Mouse (Mus musculus): ENCODE measurements around the gene Gm20388. TPM values are rescaled to one million over a fixed set of nuclear protein-coding genes. Genes with fewer than 3 reads are reported as not detected.

Gene Gm20388
- polyA plus RNA-seq, 1 experiment: not detected

- 0 out of 2 replicates have a peak, but pooled peaks cover 4% of the 10 kb centered on the region for H3K4me1 ChIP-seq (ENCODE audit: control insufficient read depth, insufficient read depth, low read length)
- H3K4me3 ChIP-seq (ENCODE audit: insufficient read depth, low read depth, low read length): no peak overlapping the region
- TF ChIP-seq CTCF (IDR thresholded peaks at IDR 0.05; ENCODE audit: insufficient read depth, low read depth, low read length) (no peak), POLR2A (IDR thresholded peaks at IDR 0.05; ENCODE audit: insufficient read depth, low read depth, low read length) (no peak)
- 78% methylated on average over 9 of the region's 9 CpGs for WGBS
- no peak overlapping the region for H3K27ac ChIP-seq (ENCODE audit: insufficient read depth, low read depth, low read length)
Observed at GRCm38 (mm10) chr8:120995424-120995823, 1084.8 kb downstream of the Gm20388 start.

DNA sequence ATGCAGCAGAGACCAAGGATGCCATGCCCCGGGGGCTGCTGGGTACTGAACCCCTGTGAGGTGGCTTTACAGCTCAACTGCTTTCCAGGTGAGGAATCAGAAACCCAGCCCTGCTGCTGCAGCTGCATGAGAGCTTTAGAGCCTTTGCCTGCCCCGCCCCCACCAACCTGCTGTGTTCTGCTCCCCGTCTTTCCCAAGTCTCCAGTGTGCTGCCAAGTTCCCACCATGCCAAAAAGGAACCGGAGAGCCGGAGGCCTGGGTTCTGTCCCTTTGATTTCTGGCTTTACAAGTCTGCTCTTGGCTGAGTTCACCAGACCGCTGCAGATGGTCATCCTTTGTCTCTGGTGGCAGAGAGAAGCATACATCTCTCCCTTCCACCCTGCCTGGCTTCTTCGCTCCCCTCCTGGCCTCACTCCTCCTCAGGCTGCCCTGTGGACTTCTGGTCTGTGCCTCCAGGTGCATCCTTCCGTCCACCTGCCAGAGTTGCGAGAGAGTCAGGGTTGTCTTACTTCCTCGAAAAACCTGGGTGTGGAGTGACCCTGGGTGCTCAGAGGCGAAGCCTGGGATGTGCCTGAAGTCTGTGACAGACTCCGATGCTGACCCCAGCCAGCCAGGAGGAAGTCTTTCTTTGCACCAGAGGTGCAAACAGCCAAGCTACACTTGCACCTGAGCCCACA, 1086.4 kb downstream of the Gm20388 start:
- WGBS: 69% methylated on average over 12 of the region's 12 CpGs
- 0 out of 2 replicates have a peak, but pooled peaks cover 5% of the 10 kb centered on the region for H3K4me1 ChIP-seq (ENCODE audit: control insufficient read depth, insufficient read depth, low read length)
- H3K4me3 ChIP-seq (ENCODE audit: insufficient read depth, low read depth, low read length): no peak overlapping the region
- TF ChIP-seq CTCF (IDR thresholded peaks at IDR 0.05; ENCODE audit: insufficient read depth, low read depth, low read length) (no peak), POLR2A (IDR thresholded peaks at IDR 0.05; ENCODE audit: insufficient read depth, low read depth, low read length) (no peak)
- no peak overlapping the region for H3K27ac ChIP-seq (ENCODE audit: insufficient read depth, low read depth, low read length)

DNA sequence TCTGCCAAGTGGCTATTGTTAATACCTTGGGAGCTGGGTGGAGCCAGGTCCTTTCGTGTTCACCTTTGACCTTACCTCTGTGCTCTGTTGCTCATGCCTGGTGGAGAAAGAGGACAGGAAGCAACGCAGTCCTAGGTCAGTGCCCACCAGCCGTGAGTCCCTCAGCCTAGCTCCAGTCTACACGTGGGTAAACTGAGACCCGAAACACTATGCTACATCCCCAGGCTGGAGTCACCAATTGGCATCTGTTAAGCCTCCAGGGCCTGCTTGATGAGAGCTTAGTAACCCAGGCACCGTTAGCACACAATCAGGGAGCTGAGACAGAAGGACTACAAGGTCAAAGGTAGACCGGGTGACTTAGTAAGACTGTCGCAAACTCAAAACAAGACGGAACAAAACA, 1087.3 kb downstream of the Gm20388 start:
- Histone ChIP-seq H3K4me3 (ENCODE audit: insufficient read depth, low read depth, low read length) (no peak overlapping the region), H3K4me1 (ENCODE audit: control insufficient read depth, insufficient read depth, low read length) (peaks cover 10% of the 10 kb centered on the region), H3K27ac (ENCODE audit: insufficient read depth, low read depth, low read length) (no peak overlapping the region)
- TF ChIP-seq POLR2A (IDR thresholded peaks at IDR 0.05; ENCODE audit: insufficient read depth, low read depth, low read length): no peak
- no peak for TF ChIP-seq CTCF (IDR thresholded peaks at IDR 0.05; ENCODE audit: insufficient read depth, low read depth, low read length)
- WGBS: 90% methylated on average over 9 of the region's 9 CpGs

GRCm38 (mm10) chr8:120998966-120999365, 1088.3 kb downstream of the Gm20388 start:
- WGBS: 92% methylated on average over 14 of the region's 14 CpGs
- TF ChIP-seq CTCF (IDR thresholded peaks at IDR 0.05; ENCODE audit: insufficient read depth, low read depth, low read length) (no peak), POLR2A (IDR thresholded peaks at IDR 0.05; ENCODE audit: insufficient read depth, low read depth, low read length) (no peak)
- H3K4me1 ChIP-seq (ENCODE audit: control insufficient read depth, insufficient read depth, low read length): peaks cover 15% of the 10 kb centered on the region
- H3K27ac ChIP-seq (ENCODE audit: insufficient read depth, low read depth, low read length): no peak overlapping the region
- H3K4me3 ChIP-seq (ENCODE audit: insufficient read depth, low read depth, low read length): no peak overlapping the region

- TF ChIP-seq POLR2A (IDR thresholded peaks at IDR 0.05; ENCODE audit: insufficient read depth, low read depth, low read length) (no peak), CTCF (IDR thresholded peaks at IDR 0.05; ENCODE audit: insufficient read depth, low read depth, low read length) (no peak)
- Histone ChIP-seq H3K4me3 (ENCODE audit: insufficient read depth, low read depth, low read length) (no peak overlapping the region), H3K27ac (ENCODE audit: insufficient read depth, low read depth, low read length) (no peak overlapping the region), H3K4me1 (ENCODE audit: control insufficient read depth, insufficient read depth, low read length) (peaks cover 11% of the 10 kb centered on the region)
- WGBS: 91% methylated on average over 12 of the region's 12 CpGs
Observed at GRCm38 (mm10) chr8:121001951-121002350, 1091.3 kb downstream of the Gm20388 start.

DNA sequence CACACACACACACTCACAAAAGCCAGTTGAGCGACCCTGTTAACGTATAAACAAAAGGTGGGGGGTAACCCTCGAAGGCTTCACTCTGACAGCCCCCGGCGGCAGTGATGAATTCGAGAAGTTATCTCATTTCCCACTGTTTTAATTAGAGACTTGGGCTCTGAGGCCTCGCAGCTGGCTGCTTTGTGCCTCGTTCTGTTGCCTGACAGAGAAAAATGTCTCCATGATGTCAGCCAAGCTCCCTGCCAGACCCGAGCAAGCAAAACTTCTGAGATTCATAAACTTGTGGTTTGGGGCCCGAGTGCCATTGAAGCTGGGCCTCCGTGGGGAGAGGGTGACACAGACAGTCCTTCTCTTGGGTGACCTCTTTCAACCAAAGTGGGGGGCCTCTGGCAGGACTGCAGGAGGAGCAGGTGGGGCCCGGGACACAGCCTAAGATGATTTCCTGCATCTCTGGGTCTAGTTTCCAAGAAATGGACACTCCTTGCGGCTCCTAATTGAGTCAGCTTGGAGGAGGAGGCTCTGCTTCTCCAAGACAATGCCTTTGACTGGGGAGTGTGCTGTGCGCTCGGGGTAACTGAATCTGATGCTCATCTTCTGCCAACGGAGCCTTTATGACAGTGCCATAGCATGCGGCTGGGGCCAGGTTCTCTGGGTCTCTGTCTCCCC, 1092.4 kb downstream of the Gm20388 start:
- 36% methylated on average over 17 of the region's 17 CpGs for WGBS
- H3K4me3 ChIP-seq (ENCODE audit: insufficient read depth, low read depth, low read length): no peak overlapping the region
- no peak for TF ChIP-seq CTCF (IDR thresholded peaks at IDR 0.05; ENCODE audit: insufficient read depth, low read depth, low read length)
- TF ChIP-seq POLR2A (IDR thresholded peaks at IDR 0.05; ENCODE audit: insufficient read depth, low read depth, low read length): no peak
- peaks cover 11% of the 10 kb centered on the region for H3K4me1 ChIP-seq (ENCODE audit: control insufficient read depth, insufficient read depth, low read length)
- no peak overlapping the region for H3K27ac ChIP-seq (ENCODE audit: insufficient read depth, low read depth, low read length)

- peaks cover 11% of the 10 kb centered on the region for H3K4me1 ChIP-seq (ENCODE audit: control insufficient read depth, insufficient read depth, low read length)
- TF ChIP-seq POLR2A (IDR thresholded peaks at IDR 0.05; ENCODE audit: insufficient read depth, low read depth, low read length) (no peak), CTCF (IDR thresholded peaks at IDR 0.05; ENCODE audit: insufficient read depth, low read depth, low read length) (no peak)
- 81% methylated on average over 2 of the region's 2 CpGs for WGBS
- no peak overlapping the region for H3K27ac ChIP-seq (ENCODE audit: insufficient read depth, low read depth, low read length)
- no peak overlapping the region for H3K4me3 ChIP-seq (ENCODE audit: insufficient read depth, low read depth, low read length)
Observed at GRCm38 (mm10) chr8:121003639-121004038, 1093.0 kb downstream of the Gm20388 start.

GRCm38 (mm10) chr8:121013318-121013717, 1102.7 kb downstream of the Gm20388 start:
- 59% methylated on average over 6 of the region's 6 CpGs for WGBS

GRCm38 (mm10) chr8:121016621-121017020, 1106.0 kb downstream of the Gm20388 start:
- no peak for TF ChIP-seq POLR2A (IDR thresholded peaks at IDR 0.05; ENCODE audit: insufficient read depth, low read depth, low read length)
- TF ChIP-seq CTCF (IDR thresholded peaks at IDR 0.05; ENCODE audit: insufficient read depth, low read depth, low read length): no peak
- H3K4me1 ChIP-seq (ENCODE audit: control insufficient read depth, insufficient read depth, low read length): peaks cover 14% of the 10 kb centered on the region
- H3K27ac ChIP-seq (ENCODE audit: insufficient read depth, low read depth, low read length): no peak overlapping the region
- no peak overlapping the region for H3K4me3 ChIP-seq (ENCODE audit: insufficient read depth, low read depth, low read length)
- WGBS: 85% methylated on average over 17 of the region's 17 CpGs

More at GRCm38 (mm10) chr8:121013318-121013717, 1102.7 kb downstream of the Gm20388 start:
- H3K4me1 ChIP-seq (ENCODE audit: control insufficient read depth, insufficient read depth, low read length): peaks cover 9% of the 10 kb centered on the region
- no peak overlapping the region for H3K4me3 ChIP-seq (ENCODE audit: insufficient read depth, low read depth, low read length)
- no peak overlapping the region for H3K27ac ChIP-seq (ENCODE audit: insufficient read depth, low read depth, low read length)
- no peak for TF ChIP-seq CTCF (IDR thresholded peaks at IDR 0.05; ENCODE audit: insufficient read depth, low read depth, low read length)

Measured in olfactory bulb, adult 2 months (tissue).